Mouse (Mus musculus) limb, embryonic 15.5 days (tissue): Measurements from ENCODE around the gene Odf2. TPM values are rescaled to one million over a fixed set of nuclear protein-coding genes. Genes with fewer than 3 reads are reported as not detected.

Experiments
- ATAC-seq: fragments of 200-750 bp; cut with Nextera tagmentation; 2 replicates; pipeline ENCODE4 v1.8.0; 2017; ENCODE audit warnings: low read depth, moderate TSS enrichment; ENCODE audit not compliant: insufficient number of reproducible peaks, low FRiP score, low TSS enrichment
- H3K27ac ChIP-seq: fragments of 300-500 bp; sonication (generic); 2 replicates; pipeline ENCODE4 v1.5.1; 2015; ENCODE audit warnings: moderate library complexity, mild to moderate bottlenecking, inconsistent platforms
- H3K27me3 ChIP-seq: fragments of 300-500 bp; sonication (generic); 2 replicates; pipeline ENCODE4 v1.6.1; 2015; ENCODE audit warnings: inconsistent platforms
- H3K36me3 ChIP-seq: fragments of 300-500 bp; sonication (generic); 2 replicates; pipeline ENCODE4 v1.6.1; 2015; ENCODE audit warnings: inconsistent platforms
- H3K4me1 ChIP-seq: fragments of 300-500 bp; sonication (generic); 2 replicates; pipeline ENCODE4 v1.6.1; 2015; ENCODE audit warnings: inconsistent platforms
- H3K4me2 ChIP-seq: fragments of 300-500 bp; sonication (generic); 2 replicates; pipeline ENCODE4 v1.6.1; 2015; ENCODE audit warnings: mild to moderate bottlenecking, inconsistent platforms
- H3K4me3 ChIP-seq: fragments of 300-500 bp; sonication (generic); 2 replicates; pipeline ENCODE4 v1.5.1; 2015; ENCODE audit warnings: mild to moderate bottlenecking, inconsistent platforms
- H3K9ac ChIP-seq: fragments of 300-500 bp; sonication (generic); 2 replicates; pipeline ENCODE4 v1.6.1; 2015; ENCODE audit warnings: inconsistent platforms
- H3K9me3 ChIP-seq: fragments of 300-500 bp; sonication (generic); 2 replicates; pipeline ENCODE4 v1.6.1; 2016; ENCODE audit warnings: inconsistent platforms
- WGBS: fragments of 180-500 bp; shearing (Covaris S2); methylation state at CpG from one replicate; pipeline ENCODE4 v1.1.7; 2015; 5-methylcytosine and 5-hydroxymethylcytosine counted together
- polyA plus RNA-seq: library from polyadenylated mRNA; unstranded; fragments of >200 nt; fragmentation: Nextera tagmentation; extraction: Ambion mirVana; gene quantifications from 2 replicates; pipeline ENCODE4 v1.2.1, GENCODE M21; 2015

Odf2 gene
- polyA plus RNA-seq, 1 experiment from 2014 or later = 52.1 TPM

GRCm38 (mm10) chr2:29961246-29961645 is 72.2 kb downstream of the Odf2 start:
- H3K4me2 ChIP-seq = no peak overlapping the region
- peaks cover 7% of the 10 kb centered on the region for H3K4me1 ChIP-seq
- H3K9ac ChIP-seq = no peak overlapping the region
- H3K27me3 ChIP-seq = no peaks in the 10 kb centered on the region
- H3K9me3 ChIP-seq = no peaks in the 10 kb centered on the region
- H3K4me3 ChIP-seq = no peak overlapping the region
- H3K36me3 ChIP-seq = peaks cover 40% of the 10 kb centered on the region
- no peak overlapping the region for H3K27ac ChIP-seq
- WGBS = 87% methylated on average over 7 of the region's 7 CpGs
- no peak for ATAC-seq

GRCm38 (mm10) chr2:29964354-29965249 is 75.6 kb downstream of the Odf2 start:
- Histone ChIP-seq H3K4me1 (peaks cover 30% of the 10 kb centered on the region), H3K4me2 (peak overlapping the region; percentile 54), H3K27ac (peak overlapping the region; percentile 94), H3K4me3 (peak overlapping the region; percentile 86), H3K27me3 (no peaks in the 10 kb centered on the region), H3K9me3 (no peaks in the 10 kb centered on the region), H3K9ac (peak overlapping the region; percentile 88; the same call in 1 of the 2 replicates), H3K36me3 (peaks cover 11% of the 10 kb centered on the region)
- 11% methylated on average over 10 of the region's 10 CpGs for WGBS
- ATAC-seq = no peak

DNA sequence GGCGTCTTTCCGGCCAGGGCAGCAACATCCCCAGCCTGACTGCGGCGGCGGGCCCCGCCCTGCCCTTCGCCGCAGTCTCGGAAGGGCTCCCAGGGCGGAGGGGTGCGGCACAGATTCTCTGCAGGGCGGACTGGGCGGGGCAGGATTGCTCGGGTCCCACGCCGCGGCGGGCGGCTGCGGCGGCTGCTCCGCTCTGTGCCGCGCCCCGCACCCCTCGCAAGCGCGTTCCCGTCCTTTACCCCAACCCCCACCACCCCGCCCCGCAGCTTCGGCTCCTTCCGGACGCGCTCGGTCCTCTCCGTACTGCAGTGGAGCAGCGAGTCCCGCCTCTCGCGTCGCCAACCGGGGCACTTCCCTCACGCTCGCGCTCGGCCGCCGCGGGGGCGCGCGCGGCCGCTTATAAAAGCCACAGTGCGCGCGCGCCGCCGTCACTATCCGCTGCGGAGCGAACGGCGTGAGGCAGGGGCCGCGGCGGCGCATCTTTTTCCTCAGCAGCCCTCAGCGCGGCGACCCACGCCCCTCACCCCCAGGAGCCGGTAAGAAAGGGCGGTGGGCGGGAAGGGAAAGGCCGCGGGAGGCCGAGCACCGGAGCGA is 76.3 kb downstream of the Odf2 start, which contains the start of gene Sptan1:
Sptan1 (plus strand) TSS at position 311 of the 594 bp plus-strand sequence.
- Histone ChIP-seq H3K36me3 (peaks cover 11% of the 10 kb centered on the region), H3K4me1 (peaks cover 37% of the 10 kb centered on the region), H3K9me3 (no peaks in the 10 kb centered on the region), H3K4me2 (peak within 1 kb of the TSS; percentile 54), H3K4me3 (peak within 1 kb of the TSS; percentile 86), H3K27me3 (no peaks in the 10 kb centered on the region), H3K9ac (peak within 1 kb of the TSS; percentile 88), H3K27ac (peak within 1 kb of the TSS; percentile 94)
- peak; percentile 99 for ATAC-seq
- under 1% methylated on average over 63 of the region's 82 CpGs for WGBS

GRCm38 (mm10) chr2:29965906-29966305 is 76.9 kb downstream of the Odf2 start:
- Histone ChIP-seq H3K4me3 (peak overlapping the region; percentile 86), H3K9ac (peak overlapping the region; percentile 88), H3K36me3 (peaks cover 14% of the 10 kb centered on the region), H3K9me3 (no peaks in the 10 kb centered on the region), H3K4me1 (peaks cover 39% of the 10 kb centered on the region), H3K27me3 (no peaks in the 10 kb centered on the region), H3K4me2 (peak overlapping the region; percentile 54), H3K27ac (peak overlapping the region; percentile 94)
- no peak for ATAC-seq
- WGBS = under 1% methylated on average over 29 of the region's 41 CpGs

DNA sequence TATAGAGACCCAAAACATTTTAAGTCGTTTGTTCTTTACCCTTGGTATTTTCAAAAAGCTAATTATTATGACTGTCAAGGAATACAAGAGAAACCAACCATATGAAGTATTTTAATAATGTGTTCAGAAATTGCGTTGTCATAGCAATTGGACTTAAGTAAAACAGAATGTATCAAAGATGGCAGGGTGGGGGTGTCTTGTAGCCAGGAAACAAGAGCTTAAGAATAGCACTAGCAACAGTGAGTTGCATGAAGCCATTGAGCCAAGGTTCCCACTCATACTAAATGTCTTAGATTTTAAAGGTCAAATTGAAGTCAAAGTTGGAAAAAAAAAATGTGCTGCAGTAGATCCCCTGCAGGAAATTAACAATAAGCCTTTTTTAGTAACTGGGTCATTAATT is 77.8 kb downstream of the Odf2 start:
- Histone ChIP-seq H3K27me3 (no peaks in the 10 kb centered on the region), H3K4me1 (peaks cover 43% of the 10 kb centered on the region), H3K9me3 (no peaks in the 10 kb centered on the region), H3K36me3 (peaks cover 14% of the 10 kb centered on the region), H3K9ac (0 out of 2 replicates have a peak overlapping the region, but pooled peaks have one; percentile 88), H3K4me3 (peak overlapping the region; percentile 86), H3K4me2 (peak overlapping the region; percentile 54), H3K27ac (no peak overlapping the region)
- ATAC-seq = no peak
- 55% methylated on average over 2 of the region's 2 CpGs for WGBS

DNA sequence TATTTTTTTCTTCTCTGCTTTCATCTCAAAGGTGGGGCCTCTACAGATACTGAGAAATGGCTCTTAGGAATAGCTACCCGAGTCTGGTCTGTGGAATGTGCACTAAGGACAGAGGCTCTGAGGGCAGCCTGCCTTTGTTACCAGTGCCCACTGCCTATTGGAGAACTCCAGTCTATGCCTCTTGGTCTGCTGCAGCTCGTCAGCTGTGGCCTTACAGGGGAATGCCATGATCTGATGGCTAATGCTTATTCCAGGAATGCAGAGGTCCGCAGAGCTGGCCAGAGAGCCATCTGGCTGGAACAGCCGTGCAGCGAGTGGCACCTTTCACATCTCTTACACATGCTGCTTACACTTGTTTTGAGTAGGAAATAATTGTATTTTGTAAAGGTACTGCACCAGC is 78.7 kb downstream of the Odf2 start:
- Histone ChIP-seq H3K9me3 (no peaks in the 10 kb centered on the region), H3K9ac (no peak overlapping the region; the same call in 1 of the 2 replicates), H3K27me3 (no peaks in the 10 kb centered on the region), H3K4me2 (peak overlapping the region; percentile 54; the same call in 1 of the 2 replicates), H3K4me3 (0 out of 2 replicates have a peak overlapping the region, but pooled peaks have one; percentile 1), H3K27ac (no peak overlapping the region), H3K36me3 (peaks cover 14% of the 10 kb centered on the region), H3K4me1 (peaks cover 50% of the 10 kb centered on the region)
- 54% methylated on average over 5 of the region's 5 CpGs for WGBS
- no peak for ATAC-seq

DNA sequence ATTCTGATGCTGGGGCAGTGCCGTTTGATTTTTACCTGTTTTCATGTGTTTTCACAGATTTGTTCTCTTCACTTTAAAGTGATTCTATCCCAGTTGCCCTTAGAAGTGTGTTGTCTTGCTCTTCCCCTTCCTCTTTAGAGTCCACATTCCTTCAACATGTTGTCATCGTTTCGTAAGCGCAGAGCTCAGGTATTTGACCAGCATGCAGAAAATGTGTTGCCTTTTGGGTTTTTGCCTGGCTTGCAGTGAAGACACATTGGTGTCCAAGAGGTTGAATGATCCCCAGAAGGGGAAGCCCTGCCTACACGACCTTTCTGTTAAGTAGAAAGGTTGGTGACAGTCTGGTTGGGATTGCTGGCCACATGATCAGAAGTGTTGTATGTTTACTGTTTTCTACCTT is 79.6 kb downstream of the Odf2 start:
- H3K4me2 ChIP-seq = no peak overlapping the region
- no peaks in the 10 kb centered on the region for H3K27me3 ChIP-seq
- no peak overlapping the region for H3K9ac ChIP-seq
- peaks cover 50% of the 10 kb centered on the region for H3K4me1 ChIP-seq
- 60% methylated on average over 5 of the region's 5 CpGs for WGBS
- H3K36me3 ChIP-seq = peaks cover 14% of the 10 kb centered on the region
- ATAC-seq = no peak
- H3K4me3 ChIP-seq = no peak overlapping the region
- H3K9me3 ChIP-seq = no peaks in the 10 kb centered on the region
- H3K27ac ChIP-seq = no peak overlapping the region

DNA sequence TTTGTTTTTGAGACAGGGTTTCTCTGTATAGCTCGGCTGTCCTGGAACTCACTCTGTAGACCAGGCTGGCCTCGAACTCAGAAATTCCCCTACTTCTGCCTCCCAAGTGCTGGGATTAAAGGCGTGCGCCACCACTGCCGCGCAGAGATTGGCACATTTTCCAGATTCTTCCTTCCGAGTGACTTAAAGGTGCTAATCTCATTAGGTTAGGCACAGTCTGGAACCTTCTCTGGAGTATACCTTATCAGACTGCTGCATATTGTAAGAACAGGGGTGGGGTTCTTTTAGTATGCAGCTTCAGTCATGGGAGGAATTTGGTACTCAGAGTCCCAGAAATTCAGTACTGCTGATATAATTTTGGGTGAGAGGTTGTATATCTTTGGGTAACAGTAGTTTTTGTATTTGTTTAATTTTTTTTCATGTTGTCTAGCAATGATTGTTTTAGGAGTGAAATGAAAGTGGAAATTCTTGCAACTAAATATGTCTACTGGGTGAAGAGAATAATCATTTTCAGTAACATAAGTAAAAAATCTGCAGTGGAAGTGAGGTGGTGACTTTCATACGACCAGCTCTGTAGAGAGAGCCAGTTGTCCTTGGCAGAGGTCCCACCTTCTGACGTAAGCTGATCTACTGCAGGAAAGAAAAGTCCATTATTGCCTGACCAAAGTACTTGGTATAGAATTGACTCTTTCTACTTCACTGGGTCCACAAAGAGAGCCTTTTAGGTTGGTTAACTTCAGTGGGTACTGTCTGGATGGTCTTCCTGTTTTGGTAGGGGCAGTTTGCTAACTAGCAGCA is 83.0 kb downstream of the Odf2 start:
- no peaks in the 10 kb centered on the region for H3K9me3 ChIP-seq
- H3K27me3 ChIP-seq = no peaks in the 10 kb centered on the region
- peaks cover 27% of the 10 kb centered on the region for H3K36me3 ChIP-seq
- peaks cover 36% of the 10 kb centered on the region for H3K4me1 ChIP-seq
- 61% methylated on average over 9 of the region's 9 CpGs for WGBS
- H3K9ac ChIP-seq = no peak overlapping the region
- H3K27ac ChIP-seq = peak overlapping the region; percentile 75
- H3K4me2 ChIP-seq = no peak overlapping the region
- no peak overlapping the region for H3K4me3 ChIP-seq
- ATAC-seq = no peak

DNA sequence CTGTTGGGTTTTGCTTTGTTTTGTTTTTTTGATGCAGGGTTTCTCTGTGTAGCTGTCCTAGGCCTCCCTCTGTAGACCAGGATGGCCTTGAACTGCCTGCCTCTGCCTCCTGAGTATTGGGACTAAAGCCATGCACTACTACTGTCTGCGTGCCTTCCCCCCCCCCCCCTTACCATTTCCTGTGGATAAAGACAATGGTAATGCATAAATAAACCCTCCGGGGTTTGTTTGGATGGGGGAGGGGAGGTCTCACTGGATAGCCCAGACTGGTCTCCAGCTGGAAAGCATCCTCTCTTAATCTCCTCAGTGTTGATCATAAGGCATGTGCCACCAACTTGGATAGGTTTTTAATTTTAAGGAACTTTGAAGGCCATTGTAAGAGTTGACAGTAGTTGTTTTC is 84.5 kb downstream of the Odf2 start:
- Histone ChIP-seq H3K27me3 (no peaks in the 10 kb centered on the region), H3K9me3 (no peaks in the 10 kb centered on the region), H3K36me3 (peaks cover 30% of the 10 kb centered on the region), H3K4me2 (no peak overlapping the region), H3K4me3 (no peak overlapping the region), H3K9ac (no peak overlapping the region), H3K27ac (no peak overlapping the region), H3K4me1 (peaks cover 21% of the 10 kb centered on the region)
- 38% methylated on average over 2 of the region's 2 CpGs for WGBS
- ATAC-seq = no peak

- Histone ChIP-seq H3K36me3 (peaks cover 55% of the 10 kb centered on the region), H3K4me1 (peaks cover 4% of the 10 kb centered on the region)
- no peak for ATAC-seq
Measured at GRCm38 (mm10) chr2:29977307-29977706, 88.3 kb downstream of the Odf2 start.

DNA sequence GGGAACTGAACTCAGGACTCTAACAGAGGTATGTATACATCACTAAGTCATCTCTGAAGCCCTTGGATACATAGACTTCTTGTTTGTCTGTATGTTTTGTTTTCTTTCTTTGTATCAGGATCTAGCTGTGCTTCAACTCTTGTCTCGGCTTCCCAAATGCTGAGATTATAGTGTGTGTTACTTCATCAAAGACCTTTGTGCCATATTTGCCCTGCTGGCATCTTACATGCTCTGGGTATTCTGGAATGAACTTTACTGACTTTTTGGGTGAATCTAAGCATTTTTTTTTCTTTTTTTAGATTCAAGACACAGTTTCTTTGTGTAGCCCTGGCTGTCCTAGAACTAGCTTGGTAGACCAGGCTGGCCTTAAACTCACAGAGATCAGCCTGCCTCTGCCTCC is 91.6 kb downstream of the Odf2 start:
- Histone ChIP-seq H3K4me3 (no peak overlapping the region), H3K4me2 (no peak overlapping the region), H3K36me3 (peaks cover 83% of the 10 kb centered on the region), H3K4me1 (no peaks in the 10 kb centered on the region), H3K9ac (no peak overlapping the region), H3K27me3 (no peaks in the 10 kb centered on the region), H3K27ac (no peak overlapping the region), H3K9me3 (no peaks in the 10 kb centered on the region)
- no peak for ATAC-seq
- WGBS = 93% methylated on average over 1 of the region's 1 CpGs

More at GRCm38 (mm10) chr2:29977307-29977706, 88.3 kb downstream of the Odf2 start:
- Histone ChIP-seq H3K27ac (no peak overlapping the region), H3K9me3 (no peaks in the 10 kb centered on the region), H3K4me2 (no peak overlapping the region), H3K9ac (no peak overlapping the region), H3K4me3 (no peak overlapping the region), H3K27me3 (no peaks in the 10 kb centered on the region)
